Mouse (Mus musculus): ENCODE data around the gene Pde8a. TPM values are rescaled to one million over a fixed set of nuclear protein-coding genes. Genes with fewer than 3 reads are reported as not detected.
A peak's percentile ranks its signal among the peaks of the same experiment; 100 is the strongest.

Pde8a gene
- polyA plus RNA-seq, 1 experiment from 2014 or later: 2.7 TPM

- Histone ChIP-seq H3K4me1 (replicated peaks) (no peaks in the 10 kb centered on the region), H3K9ac (no peak overlapping the region), H3K9me3 (no peaks in the 10 kb centered on the region), H3K4me3 (replicated peaks) (no peak overlapping the region), H3K27me3 (replicated peaks) (no peaks in the 10 kb centered on the region), H3K4me2 (replicated peaks) (no peak overlapping the region), H3K27ac (no peak overlapping the region), H3K36me3 (0 out of 2 replicates have a peak, but pooled peaks cover 4% of the 10 kb centered on the region)
- 77% methylated on average over 10 of the region's 10 CpGs for WGBS
- no peak for ATAC-seq
Observed at GRCm38 (mm10) chr7:81327661-81328060, 114.3 kb downstream of the Pde8a start.

- H3K36me3 ChIP-seq: 0 out of 2 replicates have a peak, but pooled peaks cover 4% of the 10 kb centered on the region
- no peaks in the 10 kb centered on the region for H3K27me3 ChIP-seq (replicated peaks)
- 32% methylated on average over 3 of the region's 3 CpGs for WGBS
- no peak overlapping the region for H3K9ac ChIP-seq
- ATAC-seq: no peak
- H3K27ac ChIP-seq: no peak overlapping the region
- no peak overlapping the region for H3K4me2 ChIP-seq (replicated peaks)
- H3K4me1 ChIP-seq (replicated peaks): no peaks in the 10 kb centered on the region
- H3K4me3 ChIP-seq (replicated peaks): no peak overlapping the region
- no peaks in the 10 kb centered on the region for H3K9me3 ChIP-seq
Observed at GRCm38 (mm10) chr7:81330767-81331166, 117.4 kb downstream of the Pde8a start.

GRCm38 (mm10) chr7:81331851-81332250, 118.5 kb downstream of the Pde8a start:
- Histone ChIP-seq H3K9me3 (no peaks in the 10 kb centered on the region), H3K27ac (no peak overlapping the region), H3K4me1 (replicated peaks) (no peaks in the 10 kb centered on the region), H3K9ac (no peak overlapping the region), H3K27me3 (replicated peaks) (no peaks in the 10 kb centered on the region), H3K4me2 (replicated peaks) (no peak overlapping the region), H3K36me3 (peaks cover 4% of the 10 kb centered on the region; the same call in 1 of the 2 replicates), H3K4me3 (replicated peaks) (no peak overlapping the region)
- ATAC-seq: no peak
- 87% methylated on average over 7 of the region's 7 CpGs for WGBS

- H3K27ac ChIP-seq: peak overlapping the region; percentile 54
- no peak overlapping the region for H3K9ac ChIP-seq
- ATAC-seq: no peak
- H3K4me1 ChIP-seq (replicated peaks): no peaks in the 10 kb centered on the region
- no peak overlapping the region for H3K4me3 ChIP-seq (replicated peaks)
- no peak overlapping the region for H3K4me2 ChIP-seq (replicated peaks)
- no peaks in the 10 kb centered on the region for H3K27me3 ChIP-seq (replicated peaks)
- H3K36me3 ChIP-seq: peaks cover 3% of the 10 kb centered on the region; the same call in 1 of the 2 replicates
- no peaks in the 10 kb centered on the region for H3K9me3 ChIP-seq
- 84% methylated on average over 18 of the region's 18 CpGs for WGBS
Observed at GRCm38 (mm10) chr7:81335705-81336431, 122.5 kb downstream of the Pde8a start.

- Histone ChIP-seq H3K27ac (peak overlapping the region; percentile 54; the same call in 1 of the 2 replicates), H3K4me3 (replicated peaks) (no peak overlapping the region), H3K4me2 (replicated peaks) (no peak overlapping the region), H3K9ac (no peak overlapping the region), H3K36me3 (peaks cover 6% of the 10 kb centered on the region; the same call in 1 of the 2 replicates), H3K4me1 (replicated peaks) (no peaks in the 10 kb centered on the region), H3K27me3 (replicated peaks) (no peaks in the 10 kb centered on the region), H3K9me3 (no peaks in the 10 kb centered on the region)
- 51% methylated on average over 8 of the region's 8 CpGs for WGBS
- ATAC-seq: no peak
Observed at GRCm38 (mm10) chr7:81336432-81336786, 123.0 kb downstream of the Pde8a start.

- no peak for ATAC-seq
- H3K27ac ChIP-seq: no peak overlapping the region
- no peaks in the 10 kb centered on the region for H3K9me3 ChIP-seq
- WGBS: 94% methylated on average over 21 of the region's 21 CpGs
- no peak overlapping the region for H3K4me3 ChIP-seq (replicated peaks)
- no peaks in the 10 kb centered on the region for H3K27me3 ChIP-seq (replicated peaks)
- peaks cover 13% of the 10 kb centered on the region; the same call in 1 of the 2 replicates for H3K36me3 ChIP-seq
- no peak overlapping the region for H3K4me2 ChIP-seq (replicated peaks)
- no peak overlapping the region for H3K9ac ChIP-seq
- peaks cover 3% of the 10 kb centered on the region for H3K4me1 ChIP-seq (replicated peaks)
Observed at GRCm38 (mm10) chr7:81337785-81338521, 124.6 kb downstream of the Pde8a start.

- ATAC-seq: no peak
- H3K4me2 ChIP-seq (replicated peaks): no peak overlapping the region
- no peak overlapping the region for H3K4me3 ChIP-seq (replicated peaks)
- WGBS: 79% methylated on average over 3 of the region's 3 CpGs
- no peak overlapping the region for H3K27ac ChIP-seq
- H3K4me1 ChIP-seq (replicated peaks): peaks cover 8% of the 10 kb centered on the region
- H3K27me3 ChIP-seq (replicated peaks): no peaks in the 10 kb centered on the region
- no peak overlapping the region for H3K9ac ChIP-seq
- H3K9me3 ChIP-seq: no peaks in the 10 kb centered on the region
- peaks cover 18% of the 10 kb centered on the region; the same call in 1 of the 2 replicates for H3K36me3 ChIP-seq
Observed at GRCm38 (mm10) chr7:81338522-81338873, 125.1 kb downstream of the Pde8a start.

GRCm38 (mm10) chr7:81339783-81340182, 126.4 kb downstream of the Pde8a start:
- Histone ChIP-seq H3K4me2 (replicated peaks) (no peak overlapping the region), H3K27me3 (replicated peaks) (no peaks in the 10 kb centered on the region), H3K27ac (no peak overlapping the region), H3K9me3 (no peaks in the 10 kb centered on the region), H3K4me3 (replicated peaks) (no peak overlapping the region), H3K4me1 (replicated peaks) (peaks cover 14% of the 10 kb centered on the region), H3K36me3 (peaks cover 22% of the 10 kb centered on the region; the same call in 1 of the 2 replicates), H3K9ac (no peak overlapping the region)
- peak; percentile 46 for ATAC-seq
- WGBS: 70% methylated on average over 4 of the region's 4 CpGs

- H3K27me3 ChIP-seq (replicated peaks): no peaks in the 10 kb centered on the region
- no peak for ATAC-seq
- no peak overlapping the region for H3K27ac ChIP-seq
- H3K4me1 ChIP-seq (replicated peaks): peaks cover 14% of the 10 kb centered on the region
- peaks cover 22% of the 10 kb centered on the region; the same call in 1 of the 2 replicates for H3K36me3 ChIP-seq
- H3K9ac ChIP-seq: no peak overlapping the region
- WGBS: 57% methylated on average over 3 of the region's 3 CpGs
- no peaks in the 10 kb centered on the region for H3K9me3 ChIP-seq
- no peak overlapping the region for H3K4me3 ChIP-seq (replicated peaks)
- no peak overlapping the region for H3K4me2 ChIP-seq (replicated peaks)
Observed at GRCm38 (mm10) chr7:81341563-81341962, 128.2 kb downstream of the Pde8a start.

- WGBS: 64% methylated on average over 8 of the region's 8 CpGs
- Histone ChIP-seq H3K9me3 (no peaks in the 10 kb centered on the region), H3K27me3 (replicated peaks) (no peaks in the 10 kb centered on the region), H3K4me2 (replicated peaks) (peak overlapping the region; percentile 84), H3K4me1 (replicated peaks) (peaks cover 14% of the 10 kb centered on the region), H3K27ac (no peak overlapping the region), H3K4me3 (replicated peaks) (peak overlapping the region; percentile 83), H3K36me3 (peaks cover 22% of the 10 kb centered on the region; the same call in 1 of the 2 replicates), H3K9ac (peak overlapping the region; percentile 96; the same call in 1 of the 2 replicates)
- ATAC-seq: no peak
Observed at GRCm38 (mm10) chr7:81342356-81343094, 129.1 kb downstream of the Pde8a start.

- Histone ChIP-seq H3K9me3 (no peaks in the 10 kb centered on the region), H3K9ac (peak overlapping the region; percentile 96), H3K36me3 (peaks cover 22% of the 10 kb centered on the region; the same call in 1 of the 2 replicates), H3K4me2 (replicated peaks) (peak overlapping the region; percentile 84), H3K27me3 (replicated peaks) (no peaks in the 10 kb centered on the region), H3K4me3 (replicated peaks) (peak overlapping the region; percentile 83), H3K27ac (no peak overlapping the region), H3K4me1 (replicated peaks) (peaks cover 14% of the 10 kb centered on the region)
- ATAC-seq: no peak
- 27% methylated on average over 8 of the region's 8 CpGs for WGBS
Observed at GRCm38 (mm10) chr7:81343316-81343715, 129.9 kb downstream of the Pde8a start.

- 8% methylated on average over 10 of the region's 10 CpGs for WGBS
- Histone ChIP-seq H3K9me3 (no peaks in the 10 kb centered on the region), H3K36me3 (peaks cover 19% of the 10 kb centered on the region; the same call in 1 of the 2 replicates), H3K27me3 (replicated peaks) (no peaks in the 10 kb centered on the region), H3K4me2 (replicated peaks) (peak overlapping the region; percentile 84), H3K4me1 (replicated peaks) (peaks cover 14% of the 10 kb centered on the region), H3K27ac (no peak overlapping the region), H3K4me3 (replicated peaks) (peak overlapping the region; percentile 83), H3K9ac (peak overlapping the region; percentile 96)
- ATAC-seq: no peak
Observed at GRCm38 (mm10) chr7:81343831-81344230, 130.4 kb downstream of the Pde8a start.
